Mouse (Mus musculus) small intestine, adult 10 weeks (tissue): ENCODE data around the gene Ucp3. TPM values are rescaled to one million over a fixed set of nuclear protein-coding genes. Genes with fewer than 3 reads are reported as not detected.

Source experiments
- polyA plus RNA-seq: library from polyadenylated mRNA; stranded (reverse); fragments of 350-450 nt; fragmentation: Illumina TruSeq; extraction: RNeasy Lipid Tissue Mini Kit (QIAGEN cat#74804); gene quantifications from one replicate; pipeline ENCODE4 v1.2.3, GENCODE M21; 2014; ENCODE audit warnings: low replicate concordance

The Ucp3 gene
- polyA plus RNA-seq: 0.59 TPM

DNA sequence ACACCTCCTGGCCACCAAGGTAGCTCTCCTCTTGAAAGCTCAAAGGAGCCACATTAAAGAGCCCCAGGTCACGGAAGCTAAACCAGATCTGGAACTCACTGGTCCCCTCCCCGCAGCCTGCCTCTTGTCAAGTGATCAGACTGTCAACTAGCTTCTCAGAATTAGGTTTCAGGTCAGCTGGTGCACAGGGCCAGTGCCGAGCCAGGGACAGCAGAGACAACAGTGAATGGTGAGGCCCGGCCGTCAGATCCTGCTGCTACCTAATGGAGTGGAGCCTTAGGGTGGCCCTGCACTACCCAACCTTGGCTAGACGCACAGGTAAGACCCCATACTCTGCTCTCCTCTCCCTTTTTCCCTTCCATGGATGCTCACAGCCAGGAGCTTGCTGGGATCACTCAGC, at the start of gene Ucp3:
Gene Ucp3, plus strand, starts transcription at position 214 of the 400 bp plus-strand sequence.

DNA sequence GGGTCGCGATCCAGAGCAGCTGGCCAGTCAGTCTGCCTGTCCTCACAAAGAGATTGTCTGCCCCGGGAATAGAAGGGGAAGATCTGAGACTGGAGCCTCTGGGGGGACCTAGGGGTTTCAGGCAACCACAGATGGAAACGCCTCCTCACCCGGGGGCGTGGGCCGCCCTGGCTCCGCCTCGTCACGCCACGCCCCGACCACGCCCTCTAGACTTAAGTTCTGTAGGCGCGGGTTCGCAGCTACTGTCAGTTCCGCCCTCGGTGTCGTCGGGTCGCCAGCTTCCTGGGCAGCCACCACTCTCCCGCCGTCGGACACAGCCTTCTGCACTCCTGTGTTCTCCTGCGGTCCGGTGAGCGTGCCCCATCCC, 20.3 kb downstream of the Ucp3 start, which contains the start of gene Ucp2:
Gene Ucp2, plus strand, starts transcription at position 221 of the 367 bp plus-strand sequence.

DNA sequence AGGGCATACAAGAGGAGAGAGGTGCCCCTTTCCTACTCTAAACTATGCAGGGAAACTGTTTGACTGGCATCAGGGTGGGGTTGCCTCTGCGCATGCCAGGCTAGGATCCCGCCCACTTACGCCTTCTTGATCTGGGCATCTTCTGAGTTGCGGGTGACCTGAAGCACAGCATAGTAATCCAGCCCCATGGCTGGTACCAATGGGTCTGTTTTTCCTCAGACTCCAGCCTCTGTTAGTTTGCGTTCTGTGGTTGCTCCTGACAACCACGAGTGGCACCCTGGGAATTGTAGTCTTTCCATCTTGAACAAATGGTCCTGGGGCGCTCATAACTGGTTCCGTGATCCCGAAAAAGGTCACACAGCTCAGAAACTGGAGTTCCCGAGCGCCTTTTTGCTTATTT, 41.8 kb downstream of the Ucp3 start, which contains the start of gene Dnajb13:
Gene Dnajb13, minus strand, starts transcription at position 388 of the 400 bp plus-strand sequence.

Other genes with a start within 250 kb of the Ucp3 start
- gene Pgm2l1, start 245.6 kb upstream of the Ucp3 start, polyA plus RNA-seq: 12.7 TPM
- not detected for gene P4ha3, start 187.5 kb upstream of the Ucp3 start, polyA plus RNA-seq
- 25.6 TPM for gene C2cd3, start 100.8 kb upstream of the Ucp3 start, polyA plus RNA-seq
- gene Ppme1, start 100.7 kb upstream of the Ucp3 start, polyA plus RNA-seq: 144 TPM
- gene Ucp2, start 20.3 kb downstream of the Ucp3 start, polyA plus RNA-seq: 16.6 TPM
- not detected for gene Dnajb13, start 42.0 kb downstream of the Ucp3 start, polyA plus RNA-seq
- 27.8 TPM for gene Coa4, start 64.1 kb downstream of the Ucp3 start, polyA plus RNA-seq
- gene Rab6a, start 134.4 kb downstream of the Ucp3 start, polyA plus RNA-seq: 578 TPM
- gene Mrpl48, start 135.3 kb downstream of the Ucp3 start, polyA plus RNA-seq: 45.1 TPM
- 6.8 TPM for gene Plekhb1, start 189.4 kb downstream of the Ucp3 start, polyA plus RNA-seq
- 11.5 TPM for gene Fam168a, start 233.6 kb downstream of the Ucp3 start, polyA plus RNA-seq